Mouse (Mus musculus): ENCODE results near the gene Pcbd2. TPM values are rescaled to one million over a fixed set of nuclear protein-coding genes. Genes with fewer than 3 reads are reported as not detected.

The Pcbd2 gene
- polyA plus RNA-seq, 1 experiment from 2014 or later = 59.1 TPM

DNA sequence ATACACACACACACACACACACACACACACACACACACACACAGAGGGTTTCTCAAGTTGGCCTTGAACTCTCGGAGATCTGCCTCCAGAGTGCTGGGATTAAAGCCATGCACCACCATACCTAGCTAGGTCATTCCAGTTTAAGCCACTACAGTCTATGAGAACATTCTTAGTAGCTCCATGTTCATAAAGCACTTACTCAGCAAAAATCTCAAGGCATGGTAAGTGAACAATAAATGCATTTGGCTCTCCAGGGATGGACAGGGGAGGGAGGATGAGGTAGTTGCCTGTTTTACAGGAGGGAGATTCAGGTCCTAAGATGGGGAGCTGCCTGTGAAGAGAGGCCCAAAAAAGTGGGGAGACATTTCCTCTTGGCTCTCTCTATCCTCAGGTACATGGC, 76.8 kb downstream of the Pcbd2 start:
- no peak for ATAC-seq (replicated peaks; ENCODE audit: insufficient number of reproducible peaks, low FRiP score, low TSS enrichment)
- no peak overlapping the region for H3K4me2 ChIP-seq
- no peaks in the 10 kb centered on the region for H3K4me1 ChIP-seq (ENCODE audit: control insufficient read depth, insufficient read depth, low read length)
- no peak overlapping the region for H3K9ac ChIP-seq (ENCODE audit: low read depth, low read length)
- H3K36me3 ChIP-seq (ENCODE audit: control insufficient read depth, insufficient read depth, low read length) = no peaks in the 10 kb centered on the region
- H3K27me3 ChIP-seq (ENCODE audit: control insufficient read depth, insufficient read depth, low read length) = no peaks in the 10 kb centered on the region
- H3K27ac ChIP-seq (ENCODE audit: low read depth, low read length) = no peak overlapping the region
- WGBS (ENCODE audit: insufficient replicate concordance) = 78% methylated on average over 1 of the region's 1 CpGs
- peaks cover 3% of the 10 kb centered on the region; the same call in 1 of the 2 replicates for H3K9me3 ChIP-seq (replicated peaks; ENCODE audit: control insufficient read depth, low read length)
- H3K4me3 ChIP-seq (ENCODE audit: low read depth, low read length) = no peak overlapping the region

DNA sequence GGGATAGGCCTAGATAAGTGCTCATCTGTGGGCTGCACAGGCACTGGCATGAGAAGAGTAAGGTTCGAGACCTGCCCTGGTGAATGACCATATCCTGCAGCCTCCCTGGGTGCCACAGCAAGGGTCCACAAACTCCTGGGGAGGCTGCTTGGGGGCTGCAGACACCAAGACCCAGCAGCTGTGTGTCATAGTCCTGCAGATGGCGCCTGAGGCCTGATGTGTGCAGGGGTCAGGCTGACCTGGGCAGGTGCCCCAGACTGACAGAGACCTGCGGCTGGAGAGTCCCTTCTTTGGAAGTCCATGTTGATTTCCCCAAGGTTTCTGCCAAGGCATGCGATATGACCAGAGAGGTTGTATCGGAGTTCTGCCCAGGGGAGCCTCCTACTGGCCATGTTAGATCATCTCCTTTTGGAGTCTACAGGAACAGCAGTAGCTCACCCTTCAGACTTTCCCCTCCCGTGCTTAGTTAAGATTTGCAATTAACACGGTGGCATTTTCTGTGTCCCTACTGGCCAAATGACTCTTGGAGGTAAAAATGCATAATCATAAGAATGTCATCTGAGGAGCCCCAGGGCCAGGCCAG, 82.0 kb downstream of the Pcbd2 start:
- ATAC-seq (replicated peaks; ENCODE audit: insufficient number of reproducible peaks, low FRiP score, low TSS enrichment) = no peak
- H3K36me3 ChIP-seq (ENCODE audit: control insufficient read depth, insufficient read depth, low read length) = no peaks in the 10 kb centered on the region
- H3K27me3 ChIP-seq (ENCODE audit: control insufficient read depth, insufficient read depth, low read length) = no peaks in the 10 kb centered on the region
- H3K4me2 ChIP-seq = no peak overlapping the region
- H3K4me3 ChIP-seq (ENCODE audit: low read depth, low read length) = no peak overlapping the region
- no peak overlapping the region for H3K27ac ChIP-seq (ENCODE audit: low read depth, low read length)
- no peaks in the 10 kb centered on the region for H3K4me1 ChIP-seq (ENCODE audit: control insufficient read depth, insufficient read depth, low read length)
- 48% methylated on average over 7 of the region's 7 CpGs for whole genome bisulfite sequencing (ENCODE audit: insufficient replicate concordance)
- no peaks in the 10 kb centered on the region for H3K9me3 ChIP-seq (replicated peaks; ENCODE audit: control insufficient read depth, low read length)
- H3K9ac ChIP-seq (ENCODE audit: low read depth, low read length) = no peak overlapping the region

DNA sequence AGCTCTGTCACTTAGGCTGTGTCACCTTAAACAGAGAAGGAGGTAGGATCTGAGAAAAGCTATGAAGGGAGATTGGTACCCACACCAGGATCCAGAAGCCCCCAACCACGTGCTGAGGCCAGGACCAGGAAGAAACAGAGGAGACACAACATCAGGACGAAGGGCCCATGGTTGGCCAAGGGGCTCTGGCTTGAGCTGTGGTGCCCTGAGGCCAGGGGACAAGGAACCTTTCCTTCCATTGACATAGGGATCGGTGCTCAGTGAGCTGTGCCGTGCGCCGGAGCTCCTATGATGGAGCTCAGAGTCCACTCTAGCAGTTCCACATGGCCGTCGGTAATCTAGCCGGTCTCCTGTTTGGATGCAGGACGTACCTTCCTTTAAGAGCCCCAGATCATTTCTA, 82.5 kb downstream of the Pcbd2 start:
- WGBS (ENCODE audit: insufficient replicate concordance) = 85% methylated on average over 10 of the region's 10 CpGs
- H3K4me2 ChIP-seq = no peak overlapping the region
- H3K27me3 ChIP-seq (ENCODE audit: control insufficient read depth, insufficient read depth, low read length) = no peaks in the 10 kb centered on the region
- no peak overlapping the region for H3K9ac ChIP-seq (ENCODE audit: low read depth, low read length)
- no peak for ATAC-seq (replicated peaks; ENCODE audit: insufficient number of reproducible peaks, low FRiP score, low TSS enrichment)
- no peaks in the 10 kb centered on the region for H3K4me1 ChIP-seq (ENCODE audit: control insufficient read depth, insufficient read depth, low read length)
- H3K9me3 ChIP-seq (replicated peaks; ENCODE audit: control insufficient read depth, low read length) = no peaks in the 10 kb centered on the region
- no peak overlapping the region for H3K27ac ChIP-seq (ENCODE audit: low read depth, low read length)
- H3K4me3 ChIP-seq (ENCODE audit: low read depth, low read length) = no peak overlapping the region
- H3K36me3 ChIP-seq (ENCODE audit: control insufficient read depth, insufficient read depth, low read length) = no peaks in the 10 kb centered on the region

- Histone ChIP-seq H3K4me1 (ENCODE audit: control insufficient read depth, insufficient read depth, low read length) (no peaks in the 10 kb centered on the region), H3K27ac (ENCODE audit: low read depth, low read length) (no peak overlapping the region), H3K4me2 (no peak overlapping the region), H3K9me3 (replicated peaks; ENCODE audit: control insufficient read depth, low read length) (no peaks in the 10 kb centered on the region), H3K36me3 (ENCODE audit: control insufficient read depth, insufficient read depth, low read length) (no peaks in the 10 kb centered on the region), H3K27me3 (ENCODE audit: control insufficient read depth, insufficient read depth, low read length) (peaks cover 4% of the 10 kb centered on the region; the same call in 1 of the 2 replicates), H3K9ac (ENCODE audit: low read depth, low read length) (no peak overlapping the region), H3K4me3 (ENCODE audit: low read depth, low read length) (no peak overlapping the region)
- ATAC-seq (replicated peaks; ENCODE audit: insufficient number of reproducible peaks, low FRiP score, low TSS enrichment) = no peak
- WGBS (ENCODE audit: insufficient replicate concordance) = 63% methylated on average over 5 of the region's 5 CpGs
Measured at GRCm38 (mm10) chr13:55810947-55811346, 83.8 kb downstream of the Pcbd2 start.

GRCm38 (mm10) chr13:55813490-55814016, 86.4 kb downstream of the Pcbd2 start:
- ATAC-seq (replicated peaks; ENCODE audit: insufficient number of reproducible peaks, low FRiP score, low TSS enrichment) = no peak
- H3K27ac ChIP-seq (ENCODE audit: low read depth, low read length) = no peak overlapping the region
- no peak overlapping the region for H3K4me2 ChIP-seq

GRCm38 (mm10) chr13:55814834-55815233, 87.7 kb downstream of the Pcbd2 start:
- Histone ChIP-seq H3K9me3 (replicated peaks; ENCODE audit: control insufficient read depth, low read length) (no peaks in the 10 kb centered on the region), H3K9ac (ENCODE audit: low read depth, low read length) (no peak overlapping the region), H3K4me3 (ENCODE audit: low read depth, low read length) (no peak overlapping the region), H3K4me1 (ENCODE audit: control insufficient read depth, insufficient read depth, low read length) (no peaks in the 10 kb centered on the region), H3K36me3 (ENCODE audit: control insufficient read depth, insufficient read depth, low read length) (no peaks in the 10 kb centered on the region), H3K27ac (ENCODE audit: low read depth, low read length) (no peak overlapping the region), H3K27me3 (ENCODE audit: control insufficient read depth, insufficient read depth, low read length) (peaks cover 4% of the 10 kb centered on the region; the same call in 1 of the 2 replicates), H3K4me2 (no peak overlapping the region)
- ATAC-seq (replicated peaks; ENCODE audit: insufficient number of reproducible peaks, low FRiP score, low TSS enrichment) = no peak
- whole genome bisulfite sequencing (ENCODE audit: insufficient replicate concordance) = 79% methylated on average over 6 of the region's 6 CpGs

More at GRCm38 (mm10) chr13:55813490-55814016, 86.4 kb downstream of the Pcbd2 start:
- H3K9me3 ChIP-seq (replicated peaks; ENCODE audit: control insufficient read depth, low read length) = no peaks in the 10 kb centered on the region
- 59% methylated on average over 5 of the region's 5 CpGs for WGBS (ENCODE audit: insufficient replicate concordance)
- no peaks in the 10 kb centered on the region for H3K36me3 ChIP-seq (ENCODE audit: control insufficient read depth, insufficient read depth, low read length)
- H3K9ac ChIP-seq (ENCODE audit: low read depth, low read length) = no peak overlapping the region
- H3K27me3 ChIP-seq (ENCODE audit: control insufficient read depth, insufficient read depth, low read length) = peaks cover 4% of the 10 kb centered on the region; the same call in 1 of the 2 replicates
- H3K4me1 ChIP-seq (ENCODE audit: control insufficient read depth, insufficient read depth, low read length) = no peaks in the 10 kb centered on the region
- no peak overlapping the region for H3K4me3 ChIP-seq (ENCODE audit: low read depth, low read length)

DNA sequence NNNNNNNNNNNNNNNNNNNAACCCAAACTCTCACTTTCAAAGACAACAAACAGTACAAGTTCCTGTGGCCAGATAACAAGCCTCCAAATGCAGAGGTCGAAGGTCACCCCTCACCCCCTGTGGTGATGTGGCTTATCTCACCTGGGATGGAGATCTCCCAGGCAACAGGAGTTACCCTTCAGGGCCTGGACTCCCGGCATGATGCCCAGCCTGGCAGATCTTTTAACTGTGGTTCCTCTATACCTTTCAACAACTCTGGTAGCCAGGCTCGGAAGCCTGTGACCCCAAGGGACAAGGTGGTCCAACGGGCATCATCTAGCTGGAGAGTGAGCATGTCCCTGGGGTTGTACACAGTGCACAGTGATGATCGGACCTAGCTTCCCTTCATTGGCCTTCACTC, 95.3 kb downstream of the Pcbd2 start:
- H3K9ac ChIP-seq (ENCODE audit: low read depth, low read length) = no peak overlapping the region
- 41% methylated on average over 5 of the region's 5 CpGs for WGBS (ENCODE audit: insufficient replicate concordance)
- H3K4me2 ChIP-seq = no peak overlapping the region
- no peaks in the 10 kb centered on the region for H3K9me3 ChIP-seq (replicated peaks; ENCODE audit: control insufficient read depth, low read length)
- peaks cover 62% of the 10 kb centered on the region for H3K27me3 ChIP-seq (ENCODE audit: control insufficient read depth, insufficient read depth, low read length)
- no peak for ATAC-seq (replicated peaks; ENCODE audit: insufficient number of reproducible peaks, low FRiP score, low TSS enrichment)
- H3K4me3 ChIP-seq (ENCODE audit: low read depth, low read length) = no peak overlapping the region
- H3K36me3 ChIP-seq (ENCODE audit: control insufficient read depth, insufficient read depth, low read length) = no peaks in the 10 kb centered on the region
- peaks cover 3% of the 10 kb centered on the region; the same call in 1 of the 2 replicates for H3K4me1 ChIP-seq (ENCODE audit: control insufficient read depth, insufficient read depth, low read length)
- no peak overlapping the region for H3K27ac ChIP-seq (ENCODE audit: low read depth, low read length)

DNA sequence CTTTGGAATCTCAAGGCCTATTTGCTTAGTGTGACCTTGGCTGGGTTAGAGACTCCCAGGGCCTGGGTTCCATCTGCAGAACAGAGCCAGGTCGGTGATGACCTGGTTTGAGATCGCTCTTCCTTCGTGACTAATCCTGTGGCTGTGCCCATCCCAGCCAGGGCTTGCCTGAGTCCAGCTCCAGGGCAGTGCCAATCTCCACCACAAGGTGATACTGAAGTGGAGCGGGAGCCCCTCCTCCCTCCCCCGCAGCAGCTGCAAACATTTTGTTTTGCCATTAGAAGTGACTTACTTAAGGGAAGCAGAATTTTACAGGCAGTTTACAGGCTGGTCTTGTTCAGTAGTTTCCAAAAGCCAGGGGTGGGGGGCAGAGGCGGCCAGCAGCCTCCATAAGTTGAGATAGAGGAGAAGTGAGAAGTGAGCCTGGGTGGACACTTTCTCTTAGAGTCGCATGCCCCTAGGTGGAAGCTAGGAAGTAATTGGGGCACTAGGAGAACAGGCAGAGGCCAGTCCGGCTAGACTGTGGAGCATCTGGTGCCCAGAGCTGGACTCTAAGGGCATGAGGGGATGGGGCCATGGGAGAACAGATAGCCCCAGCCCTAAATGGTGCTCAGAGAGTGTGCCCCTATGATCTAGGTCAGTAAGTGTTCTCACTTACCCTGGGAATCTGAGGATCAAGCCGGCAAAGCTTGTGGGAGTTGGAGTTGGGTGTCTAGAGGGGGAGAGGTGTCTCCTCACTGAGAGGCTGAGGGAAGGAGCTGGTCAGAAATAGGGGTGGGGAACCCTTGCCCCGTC, 97.2 kb downstream of the Pcbd2 start:
- Histone ChIP-seq H3K9me3 (replicated peaks; ENCODE audit: control insufficient read depth, low read length) (no peaks in the 10 kb centered on the region), H3K36me3 (ENCODE audit: control insufficient read depth, insufficient read depth, low read length) (no peaks in the 10 kb centered on the region), H3K4me3 (ENCODE audit: low read depth, low read length) (no peak overlapping the region), H3K4me1 (ENCODE audit: control insufficient read depth, insufficient read depth, low read length) (peaks cover 6% of the 10 kb centered on the region), H3K27ac (ENCODE audit: low read depth, low read length) (no peak overlapping the region), H3K9ac (ENCODE audit: low read depth, low read length) (no peak overlapping the region), H3K27me3 (ENCODE audit: control insufficient read depth, insufficient read depth, low read length) (peaks cover 80% of the 10 kb centered on the region), H3K4me2 (no peak overlapping the region)
- ATAC-seq (replicated peaks; ENCODE audit: insufficient number of reproducible peaks, low FRiP score, low TSS enrichment) = no peak
- WGBS (ENCODE audit: insufficient replicate concordance) = 11% methylated on average over 10 of the region's 10 CpGs

Measured in heart, embryonic 11.5 days (tissue).